Mouse (Mus musculus) urinary bladder, postnatal 36 days (tissue): ENCODE data around the gene Ackr3.

ENCODE experiments used
- DNase-seq, 2 experiments: peaks; one replicate each; pipeline ENCODE4 v3.0.0; 2022; ENCODE audit warnings: low spot score in 2 of 2, mixed read lengths in 1 of 2

The Ackr3 gene

GRCm38 (mm10) chr1:90204821-90205220, 1.0 kb downstream of the Ackr3 start:
- no peak for DNase-seq

- peak in 1 of 2 experiments; percentile 54 for DNase-seq
Observed at GRCm38 (mm10) chr1:90205223-90205622, 1.4 kb downstream of the Ackr3 start.

- no peak for DNase-seq
Observed at GRCm38 (mm10) chr1:90206684-90207083, 2.9 kb downstream of the Ackr3 start.

- no peak for DNase-seq
Observed at GRCm38 (mm10) chr1:90207279-90207678, 3.5 kb downstream of the Ackr3 start.

- DNase-seq: no peak
Observed at GRCm38 (mm10) chr1:90207739-90208502, 4.1 kb downstream of the Ackr3 start.

GRCm38 (mm10) chr1:90208503-90208860, 4.7 kb downstream of the Ackr3 start:
- no peak for DNase-seq

- DNase-seq: no peak
Observed at GRCm38 (mm10) chr1:90209069-90209468, 5.3 kb downstream of the Ackr3 start.

- no peak for DNase-seq
Observed at GRCm38 (mm10) chr1:90209741-90210140, 6.0 kb downstream of the Ackr3 start.

GRCm38 (mm10) chr1:90210346-90210745, 6.6 kb downstream of the Ackr3 start:
- no peak for DNase-seq

GRCm38 (mm10) chr1:90210761-90211160, 7.0 kb downstream of the Ackr3 start:
- DNase-seq: no peak

GRCm38 (mm10) chr1:90212376-90212775, 8.6 kb downstream of the Ackr3 start:
- DNase-seq: no peak

GRCm38 (mm10) chr1:90212901-90213300, 9.1 kb downstream of the Ackr3 start:
- DNase-seq: no peak

GRCm38 (mm10) chr1:90214021-90214420, 10.2 kb downstream of the Ackr3 start:
- no peak for DNase-seq

GRCm38 (mm10) chr1:90214926-90215325, 11.1 kb downstream of the Ackr3 start:
- DNase-seq: no peak

- no peak for DNase-seq
Observed at GRCm38 (mm10) chr1:90215881-90216280, 12.1 kb downstream of the Ackr3 start.

GRCm38 (mm10) chr1:90216395-90216794, 12.6 kb downstream of the Ackr3 start:
- no peak for DNase-seq

- no peak for DNase-seq
Observed at GRCm38 (mm10) chr1:90220280-90220679, 16.5 kb downstream of the Ackr3 start.

- no peak for DNase-seq
Observed at GRCm38 (mm10) chr1:90220844-90221243, 17.1 kb downstream of the Ackr3 start.

GRCm38 (mm10) chr1:90221811-90222361, 18.1 kb downstream of the Ackr3 start:
- no peak for DNase-seq

GRCm38 (mm10) chr1:90222427-90222901, 18.7 kb downstream of the Ackr3 start:
- DNase-seq: no peak

GRCm38 (mm10) chr1:90223006-90223405, 19.2 kb downstream of the Ackr3 start:
- no peak for DNase-seq

GRCm38 (mm10) chr1:90225603-90226254, 21.9 kb downstream of the Ackr3 start:
- DNase-seq: peak; percentile 58 to 62
